Mouse (Mus musculus): ENCODE results near the gene Ccnyl1. TPM values are rescaled to one million over a fixed set of nuclear protein-coding genes. Genes with fewer than 3 reads are reported as not detected.

The Ccnyl1 gene
- total RNA-seq, 2 experiments from 2014 or later = 19.7 to 20.5 TPM

- peak; percentile 96 for DNase-seq
Measured at GRCm38 (mm10) chr1:64737502-64738179, 47.4 kb downstream of the Ccnyl1 start, which contains the start of gene Fzd5. Gene Fzd5 (minus strand): TSS chr1:64737751.

DNA sequence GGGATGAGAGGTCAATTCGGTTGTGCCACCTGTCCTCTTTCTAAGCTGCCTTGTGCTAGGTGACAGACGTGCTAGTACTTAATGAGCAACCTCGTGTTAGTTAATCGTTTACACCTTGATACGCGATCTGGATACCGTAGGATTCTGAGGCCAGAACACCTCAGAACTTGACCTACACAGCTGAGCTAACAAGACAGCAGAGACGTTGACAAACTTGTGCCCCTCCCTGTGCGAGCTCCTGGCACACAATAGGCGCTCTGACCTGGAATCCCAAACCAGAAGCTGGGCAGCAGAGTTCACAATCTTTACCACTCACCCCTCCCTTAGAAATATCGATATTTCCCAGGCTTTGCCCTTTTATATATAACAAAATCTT, 47.9 kb downstream of the Ccnyl1 start:
- DNase-seq = no peak

GRCm38 (mm10) chr1:64738661-64739082, 48.4 kb downstream of the Ccnyl1 start:
- DNase-seq = no peak

- no peak for DNase-seq
Measured at GRCm38 (mm10) chr1:64742741-64743408, 52.6 kb downstream of the Ccnyl1 start.

GRCm38 (mm10) chr1:64744616-64745015, 54.4 kb downstream of the Ccnyl1 start:
- DNase-seq = no peak

- no peak for DNase-seq
Measured at GRCm38 (mm10) chr1:64753109-64753508, 62.9 kb downstream of the Ccnyl1 start.

GRCm38 (mm10) chr1:64753668-64754067, 63.4 kb downstream of the Ccnyl1 start:
- no peak for DNase-seq

DNA sequence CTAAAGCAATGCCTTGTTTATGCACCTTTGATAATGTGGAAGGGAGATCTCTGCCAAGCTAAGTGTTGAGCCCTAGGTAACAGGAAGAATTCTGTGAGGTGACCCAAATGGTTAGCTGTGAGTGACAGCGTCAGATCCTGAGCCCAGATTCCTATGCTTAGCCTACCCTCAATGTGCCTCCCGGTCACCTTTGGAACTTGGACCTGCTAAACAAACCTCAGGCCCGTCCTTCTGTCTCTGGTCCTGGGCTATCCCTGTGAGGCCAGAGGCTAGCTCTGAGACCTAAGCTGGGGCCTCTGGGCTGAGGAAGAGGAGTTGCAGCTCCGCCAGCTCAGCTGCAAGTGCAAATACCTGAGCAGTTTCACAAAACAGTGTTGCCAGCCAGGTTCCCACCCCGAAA, 64.4 kb downstream of the Ccnyl1 start:
- DNase-seq = no peak

DNA sequence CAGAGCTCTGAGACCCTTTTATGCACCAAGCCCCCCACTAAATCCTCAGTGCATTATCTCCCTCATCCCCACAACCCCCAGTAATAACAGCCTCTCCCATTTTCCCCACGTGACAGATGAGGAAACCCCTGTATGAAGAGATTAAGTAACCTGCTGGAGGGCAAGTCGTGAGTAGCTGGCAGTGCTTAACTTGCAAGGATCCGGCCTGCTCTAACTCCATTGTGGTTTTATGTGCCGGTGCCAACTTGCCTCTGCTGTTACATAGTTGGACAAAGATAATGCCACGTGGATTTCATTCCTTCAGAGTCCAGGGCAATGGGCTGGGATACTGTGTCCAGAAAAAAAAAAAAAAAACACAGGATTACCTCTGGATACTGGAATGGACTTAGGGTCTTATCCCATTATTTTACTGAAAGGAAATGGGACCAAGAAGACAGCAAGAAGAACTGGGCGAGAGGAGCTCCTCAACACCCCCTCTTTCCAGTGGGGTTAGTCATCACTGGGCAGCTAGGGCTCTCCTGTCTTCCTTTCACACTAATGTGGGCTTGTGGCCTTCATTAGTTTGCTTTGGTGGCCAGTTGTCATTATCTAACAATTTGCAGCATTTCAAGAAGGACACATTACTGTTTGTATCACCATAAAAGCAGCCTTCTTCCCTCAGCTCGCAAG, 65.8 kb downstream of the Ccnyl1 start:
- no peak for DNase-seq

GRCm38 (mm10) chr1:64756640-64757030, 66.4 kb downstream of the Ccnyl1 start:
- DNase-seq = no peak

DNA sequence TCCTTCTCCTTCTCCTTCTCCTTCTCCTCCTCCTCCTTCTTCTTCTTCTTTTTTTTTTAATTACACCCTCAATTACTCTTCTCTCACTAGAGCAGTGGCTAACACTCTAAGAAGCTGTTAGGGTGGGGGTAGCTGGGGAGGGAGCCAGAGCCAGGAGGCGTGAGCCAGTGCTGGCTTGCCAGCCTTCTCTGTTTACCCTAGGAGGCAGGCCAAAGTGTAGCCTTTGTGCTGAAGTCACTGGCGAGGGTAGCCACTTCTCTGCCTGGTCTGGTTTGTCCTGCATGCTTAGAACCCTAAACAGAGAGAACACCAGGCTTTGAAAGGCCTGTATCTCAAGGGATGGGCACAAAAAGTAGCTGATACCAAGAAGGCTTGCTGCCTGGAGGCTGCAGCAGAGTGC, 67.0 kb downstream of the Ccnyl1 start:
- DNase-seq = peak; percentile 15

- no peak for DNase-seq
Measured at GRCm38 (mm10) chr1:64757766-64758165, 67.5 kb downstream of the Ccnyl1 start.

DNA sequence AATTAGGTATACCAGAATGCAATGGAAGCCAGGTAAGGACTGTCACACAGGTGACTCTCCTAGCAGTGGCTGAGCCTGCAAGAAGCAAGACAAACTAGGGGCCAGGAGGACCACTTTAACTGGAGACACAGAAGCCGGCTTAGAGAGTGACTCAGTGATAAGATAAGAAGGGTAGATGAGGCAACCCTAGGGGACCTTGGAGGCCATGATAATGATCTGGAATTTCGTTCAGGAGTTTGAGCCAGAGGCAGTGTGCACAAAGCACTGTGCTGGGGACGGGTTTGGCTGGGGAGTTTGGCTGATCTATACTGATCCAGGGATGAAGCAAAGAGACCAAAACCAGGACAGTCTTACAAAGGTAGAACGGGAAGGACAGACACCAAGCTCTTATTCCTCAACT, 71.4 kb downstream of the Ccnyl1 start:
- DNase-seq = no peak

- DNase-seq = no peak
Measured at GRCm38 (mm10) chr1:64770169-64770568, 79.9 kb downstream of the Ccnyl1 start.

GRCm38 (mm10) chr1:64773305-64773704, 83.0 kb downstream of the Ccnyl1 start:
- DNase-seq = no peak

Other genes starting within 250 kb of the Ccnyl1 start
- 10 to 100 TPM; 18.9 to 20.7 TPM for gene Creb1, start 157.8 kb upstream of the Ccnyl1 start, total RNA-seq (2021)
- gene Mettl21a, start 73.2 kb upstream of the Ccnyl1 start, total RNA-seq (2021) = 1 to 10 TPM; 7.8 to 9.3 TPM
- gene Fzd5, start 47.3 kb downstream of the Ccnyl1 start, total RNA-seq (2021) = 1 to 10 TPM; 1.5 to 2.0 TPM

Data from gastrocnemius, postnatal 25 days (tissue).